Mouse (Mus musculus): ENCODE data around the gene Fzd2. TPM values are rescaled to one million over a fixed set of nuclear protein-coding genes. Genes with fewer than 3 reads are reported as not detected.
A peak's percentile ranks its signal among the peaks of the same experiment; 100 is the strongest.

The Fzd2 gene
- polyA plus RNA-seq, 1 experiment from 2014 or later: 8.2 TPM

DNA sequence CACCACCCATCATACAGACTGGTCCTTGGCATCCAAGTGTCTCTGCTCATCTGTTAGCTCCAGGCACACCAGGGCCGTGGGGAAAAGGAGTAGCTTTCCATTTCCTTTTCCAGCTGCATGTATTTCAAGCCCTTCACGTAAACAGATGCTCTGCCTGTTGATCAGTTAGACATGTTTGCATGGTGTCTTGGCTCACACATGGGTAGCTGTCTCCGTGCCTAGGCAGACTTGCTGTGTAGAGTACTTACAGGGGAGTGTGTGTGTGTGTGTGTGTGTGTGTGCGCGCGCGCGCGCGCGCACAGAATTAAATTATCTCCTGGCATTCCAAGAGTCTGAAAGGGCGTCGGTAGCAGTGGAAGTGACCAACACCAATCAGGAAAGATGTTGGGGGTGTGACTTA, 42.0 kb downstream of the Fzd2 start:
- Histone ChIP-seq H3K4me3 (replicated peaks; ENCODE audit: low read length) (no peak overlapping the region), H3K27ac (no peak overlapping the region), H3K4me2 (replicated peaks) (no peak overlapping the region), H3K9ac (no peak overlapping the region), H3K9me3 (ENCODE audit: control insufficient read depth, low read length) (no peaks in the 10 kb centered on the region), H3K4me1 (replicated peaks; ENCODE audit: control insufficient read depth, insufficient read depth, low read length) (no peaks in the 10 kb centered on the region), H3K36me3 (replicated peaks; ENCODE audit: control insufficient read depth, insufficient read depth) (no peaks in the 10 kb centered on the region), H3K27me3 (ENCODE audit: control insufficient read depth, insufficient read depth, low read length) (no peaks in the 10 kb centered on the region)
- 86% methylated on average over 13 of the region's 13 CpGs for WGBS
- DNase-seq (ENCODE audit: low spot score) (no peak), ATAC-seq (ENCODE audit: low FRiP score) (no peak)

DNA sequence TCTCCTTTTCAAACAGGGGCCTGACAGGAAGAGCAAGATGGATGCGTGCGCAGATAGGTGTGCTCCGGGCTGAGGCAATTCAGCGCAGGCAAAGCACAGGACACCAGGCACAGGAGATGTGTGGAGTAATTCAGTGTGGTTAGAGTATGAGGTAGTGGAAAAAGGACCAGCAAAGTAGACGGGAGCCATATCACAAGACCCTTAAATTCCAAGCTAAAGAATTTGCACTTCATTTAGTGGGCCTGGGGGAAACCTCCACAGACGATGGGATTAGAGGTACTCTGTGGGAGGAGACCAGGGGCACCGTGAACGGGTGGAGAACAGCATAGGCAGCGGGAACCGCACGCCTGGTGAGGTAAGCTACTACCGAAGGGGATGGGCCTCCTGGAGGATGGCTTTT, 43.7 kb downstream of the Fzd2 start:
- Histone ChIP-seq H3K9ac (no peak overlapping the region), H3K4me3 (replicated peaks; ENCODE audit: low read length) (no peak overlapping the region), H3K36me3 (replicated peaks; ENCODE audit: control insufficient read depth, insufficient read depth) (no peaks in the 10 kb centered on the region), H3K27me3 (ENCODE audit: control insufficient read depth, insufficient read depth, low read length) (no peaks in the 10 kb centered on the region), H3K9me3 (ENCODE audit: control insufficient read depth, low read length) (no peaks in the 10 kb centered on the region), H3K27ac (no peak overlapping the region), H3K4me1 (replicated peaks; ENCODE audit: control insufficient read depth, insufficient read depth, low read length) (no peaks in the 10 kb centered on the region), H3K4me2 (replicated peaks) (no peak overlapping the region)
- 70% methylated on average over 12 of the region's 12 CpGs for WGBS
- DNase-seq (ENCODE audit: low spot score): no peak
- no peak for ATAC-seq (ENCODE audit: low FRiP score)

- Histone ChIP-seq H3K27ac (no peak overlapping the region), H3K4me3 (replicated peaks; ENCODE audit: low read length) (no peak overlapping the region), H3K9me3 (ENCODE audit: control insufficient read depth, low read length) (no peaks in the 10 kb centered on the region), H3K4me2 (replicated peaks) (no peak overlapping the region), H3K4me1 (replicated peaks; ENCODE audit: control insufficient read depth, insufficient read depth, low read length) (no peaks in the 10 kb centered on the region), H3K27me3 (ENCODE audit: control insufficient read depth, insufficient read depth, low read length) (no peaks in the 10 kb centered on the region), H3K9ac (no peak overlapping the region), H3K36me3 (replicated peaks; ENCODE audit: control insufficient read depth, insufficient read depth) (no peaks in the 10 kb centered on the region)
- no peak for ATAC-seq (ENCODE audit: low FRiP score)
- 3% methylated on average over 9 of the region's 9 CpGs for WGBS
- DNase-seq (ENCODE audit: low spot score): peak; percentile 85
Measured at GRCm38 (mm10) chr11:102651381-102651780, 47.2 kb downstream of the Fzd2 start.

- Histone ChIP-seq H3K9ac (no peak overlapping the region), H3K27ac (no peak overlapping the region), H3K27me3 (ENCODE audit: control insufficient read depth, insufficient read depth, low read length) (no peaks in the 10 kb centered on the region), H3K4me1 (replicated peaks; ENCODE audit: control insufficient read depth, insufficient read depth, low read length) (no peaks in the 10 kb centered on the region), H3K4me2 (replicated peaks) (no peak overlapping the region), H3K4me3 (replicated peaks; ENCODE audit: low read length) (no peak overlapping the region), H3K9me3 (ENCODE audit: control insufficient read depth, low read length) (no peaks in the 10 kb centered on the region), H3K36me3 (replicated peaks; ENCODE audit: control insufficient read depth, insufficient read depth) (no peaks in the 10 kb centered on the region)
- 71% methylated on average over 3 of the region's 3 CpGs for whole genome bisulfite sequencing
- DNase-seq (ENCODE audit: low spot score): no peak
- ATAC-seq (ENCODE audit: low FRiP score): no peak
Measured at GRCm38 (mm10) chr11:102652844-102653243, 48.6 kb downstream of the Fzd2 start.

- ATAC-seq (ENCODE audit: low FRiP score) (no peak), DNase-seq (ENCODE audit: low spot score) (no peak)
- Histone ChIP-seq H3K27me3 (ENCODE audit: control insufficient read depth, insufficient read depth, low read length) (no peaks in the 10 kb centered on the region), H3K36me3 (replicated peaks; ENCODE audit: control insufficient read depth, insufficient read depth) (no peaks in the 10 kb centered on the region), H3K4me1 (replicated peaks; ENCODE audit: control insufficient read depth, insufficient read depth, low read length) (no peaks in the 10 kb centered on the region), H3K9me3 (ENCODE audit: control insufficient read depth, low read length) (no peaks in the 10 kb centered on the region), H3K27ac (no peak overlapping the region), H3K4me2 (replicated peaks) (no peak overlapping the region), H3K4me3 (replicated peaks; ENCODE audit: low read length) (no peak overlapping the region), H3K9ac (no peak overlapping the region)
- 80% methylated on average over 8 of the region's 8 CpGs for WGBS
Measured at GRCm38 (mm10) chr11:102655888-102656287, 51.7 kb downstream of the Fzd2 start.

GRCm38 (mm10) chr11:102656326-102656926, 52.2 kb downstream of the Fzd2 start:
- peak; percentile 67 for DNase-seq (ENCODE audit: low spot score)

DNA sequence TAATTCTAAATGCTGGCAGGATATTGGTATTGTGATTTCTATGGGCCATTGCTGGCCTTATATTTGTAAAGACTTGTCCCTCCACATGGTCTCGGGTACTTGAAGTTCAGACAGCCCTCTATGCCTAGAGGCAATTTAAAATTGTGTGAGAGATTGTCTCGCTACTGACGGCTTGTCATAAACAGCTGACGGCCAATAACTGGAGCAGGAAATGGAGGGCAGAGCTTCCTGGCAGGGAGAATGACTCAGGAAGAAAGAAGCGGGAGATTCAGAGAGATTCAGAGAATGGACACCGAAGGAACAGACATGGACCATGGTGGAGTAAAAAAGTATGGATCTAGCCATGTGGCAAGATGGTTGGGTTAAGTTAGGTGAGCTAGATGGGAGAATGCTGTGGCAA, 52.7 kb downstream of the Fzd2 start:
- H3K27ac ChIP-seq: no peak overlapping the region
- H3K9ac ChIP-seq: no peak overlapping the region
- DNase-seq (ENCODE audit: low spot score) (no peak), ATAC-seq (ENCODE audit: low FRiP score) (no peak)
- H3K36me3 ChIP-seq (replicated peaks; ENCODE audit: control insufficient read depth, insufficient read depth): no peaks in the 10 kb centered on the region
- WGBS: 72% methylated on average over 6 of the region's 6 CpGs
- no peak overlapping the region for H3K4me3 ChIP-seq (replicated peaks; ENCODE audit: low read length)
- no peaks in the 10 kb centered on the region for H3K9me3 ChIP-seq (ENCODE audit: control insufficient read depth, low read length)
- H3K27me3 ChIP-seq (ENCODE audit: control insufficient read depth, insufficient read depth, low read length): no peaks in the 10 kb centered on the region
- no peak overlapping the region for H3K4me2 ChIP-seq (replicated peaks)
- H3K4me1 ChIP-seq (replicated peaks; ENCODE audit: control insufficient read depth, insufficient read depth, low read length): no peaks in the 10 kb centered on the region

More at GRCm38 (mm10) chr11:102656326-102656926, 52.2 kb downstream of the Fzd2 start:
- Histone ChIP-seq H3K4me3 (replicated peaks; ENCODE audit: low read length) (no peak overlapping the region), H3K36me3 (replicated peaks; ENCODE audit: control insufficient read depth, insufficient read depth) (no peaks in the 10 kb centered on the region), H3K9me3 (ENCODE audit: control insufficient read depth, low read length) (no peaks in the 10 kb centered on the region), H3K4me2 (replicated peaks) (no peak overlapping the region), H3K9ac (no peak overlapping the region), H3K27ac (no peak overlapping the region), H3K4me1 (replicated peaks; ENCODE audit: control insufficient read depth, insufficient read depth, low read length) (no peaks in the 10 kb centered on the region), H3K27me3 (ENCODE audit: control insufficient read depth, insufficient read depth, low read length) (no peaks in the 10 kb centered on the region)
- no peak for ATAC-seq (ENCODE audit: low FRiP score)
- 23% methylated on average over 4 of the region's 4 CpGs for WGBS

Other genes with a start within 250 kb of the Fzd2 start
- 1.6 and 3.3 TPM in 2 replicates for gene Slc4a1, start 238.2 kb upstream of the Fzd2 start, polyA plus RNA-seq (2014; fragmentation: Nextera tagmentation; extraction: Ambion mirVana)
- gene Rundc3a, start 211.0 kb upstream of the Fzd2 start, polyA plus RNA-seq (2014; fragmentation: Nextera tagmentation; extraction: Ambion mirVana): 106 TPM in 2 replicates
- 154 and 157 TPM in 2 replicates for gene Slc25a39, start 196.4 kb upstream of the Fzd2 start, polyA plus RNA-seq (2014; fragmentation: Nextera tagmentation; extraction: Ambion mirVana)
- 52.4 and 63.6 TPM in 2 replicates for gene Grn, start 174.1 kb upstream of the Fzd2 start, polyA plus RNA-seq (2014; fragmentation: Nextera tagmentation; extraction: Ambion mirVana)
- gene Fam171a2, start 156.7 kb upstream of the Fzd2 start, polyA plus RNA-seq (2014; fragmentation: Nextera tagmentation; extraction: Ambion mirVana): 30.9 and 40.4 TPM in 2 replicates
- 5.0 and 8.4 TPM in 2 replicates for gene Itga2b, start 134.3 kb upstream of the Fzd2 start, polyA plus RNA-seq (2014; fragmentation: Nextera tagmentation; extraction: Ambion mirVana)
- gene Gpatch8, start 48.0 kb upstream of the Fzd2 start, polyA plus RNA-seq (2014; fragmentation: Nextera tagmentation; extraction: Ambion mirVana): 48.2 and 55.3 TPM in 2 replicates
- 3.7 and 4.3 TPM in 2 replicates for gene Gm11627, start 24.9 kb upstream of the Fzd2 start, polyA plus RNA-seq (2014; fragmentation: Nextera tagmentation; extraction: Ambion mirVana)
- gene Meioc, start 59.3 kb downstream of the Fzd2 start, polyA plus RNA-seq (2014; fragmentation: Nextera tagmentation; extraction: Ambion mirVana): 0.16 TPM in 1 of 2 replicates, not detected in the other
- 31.3 and 38.4 TPM in 2 replicates for gene Ccdc43, start 93.4 kb downstream of the Fzd2 start, polyA plus RNA-seq (2014; fragmentation: Nextera tagmentation; extraction: Ambion mirVana)
- gene Adam11, start 157.0 kb downstream of the Fzd2 start, polyA plus RNA-seq (2014; fragmentation: Nextera tagmentation; extraction: Ambion mirVana): 19.2 and 24.1 TPM in 2 replicates
- 31.2 and 34.3 TPM in 2 replicates for gene Gjc1, start 215.3 kb downstream of the Fzd2 start, polyA plus RNA-seq (2014; fragmentation: Nextera tagmentation; extraction: Ambion mirVana)
- gene Higd1b, start 231.5 kb downstream of the Fzd2 start, polyA plus RNA-seq (2014; fragmentation: Nextera tagmentation; extraction: Ambion mirVana): 9.4 and 9.8 TPM in 2 replicates

All from hindbrain, embryonic 14.5 days (tissue).